Mouse (Mus musculus) layer of hippocampus, adult 11-12 months (tissue): ENCODE measurements at regions not wholly inside any gene's neighbourhood (a gene's known extent, or its start where the extent isn't known, plus 50 kb on each side); places are given as distances from the start of the nearest gene placed in this dataset.
A peak's percentile ranks its signal among the peaks of the same experiment; 100 is the strongest.

Experiments used
- DNase-seq: peaks from one replicate; pipeline ENCODE4 v3.0.0; 2022; ENCODE audit warnings: low spot score

DNA sequence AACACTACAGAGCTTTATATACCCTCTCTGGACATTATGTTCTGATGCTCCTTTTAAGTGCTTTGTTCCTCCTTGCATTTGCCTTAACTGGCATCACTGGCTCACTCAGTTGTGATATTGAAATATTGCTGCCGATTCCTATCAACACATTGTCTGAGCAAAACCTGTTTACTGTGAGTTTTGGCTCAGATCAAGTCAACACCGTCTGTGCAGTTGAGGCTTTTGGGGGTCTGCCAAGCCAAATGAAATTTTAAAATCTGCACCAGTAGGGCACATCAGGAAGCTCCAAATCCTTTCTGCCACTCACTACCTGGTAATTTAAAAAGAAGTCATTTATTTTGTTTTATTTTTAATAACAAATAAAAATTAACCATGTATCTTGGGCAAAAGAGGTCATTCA lies 482.6 kb upstream of the Gm20594 start:
- DNase-seq = peak; percentile 52
